Mouse (Mus musculus): ENCODE results near the gene Fshr. TPM values are rescaled to one million over a fixed set of nuclear protein-coding genes. Genes with fewer than 3 reads are reported as not detected.

Fshr gene
- polyA plus RNA-seq, 1 experiment: not detected

DNA sequence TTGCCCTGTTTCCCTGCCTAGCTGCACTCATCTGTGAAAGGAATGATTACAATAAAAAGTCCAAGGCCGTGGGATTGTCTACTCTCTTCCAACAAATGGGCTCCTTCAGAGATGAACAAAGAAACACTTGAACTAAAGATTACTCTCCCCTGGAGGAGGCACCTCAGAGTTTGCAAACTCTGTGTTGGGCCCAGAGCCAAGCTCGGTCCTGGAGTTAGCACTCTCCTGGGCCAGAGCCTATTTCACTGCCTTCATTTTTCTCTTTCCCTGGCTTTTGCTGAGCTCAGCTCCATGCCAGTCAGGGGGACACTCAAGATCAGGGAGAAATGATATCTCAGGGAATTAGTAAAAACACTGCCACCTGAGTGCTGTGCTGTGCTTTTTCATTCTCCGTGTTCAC lies 234.4 kb downstream of the Fshr start:
- no peak overlapping the region for H3K9ac ChIP-seq (ENCODE audit: low read depth, poor library complexity, severe bottlenecking)
- TF ChIP-seq CTCF (IDR thresholded peaks at IDR 0.05; ENCODE audit: low read depth, low read length) (no peak), POLR2A (IDR thresholded peaks at IDR 0.05; ENCODE audit: insufficient read depth, low read length) (no peak), EP300 (IDR thresholded peaks at IDR 0.05; ENCODE audit: insufficient read depth, low read depth, low read length) (no peak)
- H3K27me3 ChIP-seq (ENCODE audit: control insufficient read depth, insufficient read depth, low read length, poor library complexity, severe bottlenecking): no peaks in the 10 kb centered on the region
- H3K4me1 ChIP-seq (ENCODE audit: control insufficient read depth, insufficient read depth, low read length): no peaks in the 10 kb centered on the region
- no peaks in the 10 kb centered on the region for H3K36me3 ChIP-seq (ENCODE audit: control insufficient read depth, insufficient read depth, low read length, poor library complexity, severe bottlenecking)
- H3K9me3 ChIP-seq (replicated peaks; ENCODE audit: control insufficient read depth, insufficient read depth, low read length, poor library complexity, severe bottlenecking): no peaks in the 10 kb centered on the region
- no peak overlapping the region for H3K4me3 ChIP-seq (ENCODE audit: low read depth, low read length)
- no peak overlapping the region for H3K27ac ChIP-seq (ENCODE audit: insufficient read depth, low read length)

DNA sequence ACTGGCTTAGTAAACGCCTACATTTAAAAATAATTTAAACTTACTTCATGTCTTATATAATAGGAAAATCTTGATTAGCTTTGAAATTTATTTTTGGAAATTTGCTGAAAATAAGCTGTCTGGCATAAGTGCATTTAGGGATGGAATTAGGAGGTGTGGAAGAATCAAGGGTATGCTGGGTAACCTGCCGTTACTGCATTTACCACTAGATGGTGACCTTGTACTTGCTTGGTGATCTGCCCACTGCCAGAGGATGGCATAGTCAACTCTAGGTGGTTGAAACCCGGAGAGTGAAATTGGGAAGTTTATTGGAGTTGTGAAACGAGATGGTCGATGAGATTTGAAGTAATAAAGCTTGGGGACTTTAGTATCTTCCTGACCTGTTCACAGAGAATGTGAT lies 246.5 kb downstream of the Fshr start:
- Histone ChIP-seq H3K36me3 (ENCODE audit: control insufficient read depth, insufficient read depth, low read length, poor library complexity, severe bottlenecking) (no peaks in the 10 kb centered on the region), H3K4me3 (ENCODE audit: low read depth, low read length) (no peak overlapping the region), H3K27ac (ENCODE audit: insufficient read depth, low read length) (no peak overlapping the region), H3K9ac (ENCODE audit: low read depth, poor library complexity, severe bottlenecking) (no peak overlapping the region), H3K27me3 (ENCODE audit: control insufficient read depth, insufficient read depth, low read length, poor library complexity, severe bottlenecking) (no peaks in the 10 kb centered on the region), H3K4me1 (ENCODE audit: control insufficient read depth, insufficient read depth, low read length) (no peaks in the 10 kb centered on the region), H3K9me3 (replicated peaks; ENCODE audit: control insufficient read depth, insufficient read depth, low read length, poor library complexity, severe bottlenecking) (no peaks in the 10 kb centered on the region)
- TF ChIP-seq EP300 (IDR thresholded peaks at IDR 0.05; ENCODE audit: insufficient read depth, low read depth, low read length) (no peak), POLR2A (IDR thresholded peaks at IDR 0.05; ENCODE audit: insufficient read depth, low read length) (no peak), CTCF (IDR thresholded peaks at IDR 0.05; ENCODE audit: low read depth, low read length) (no peak)

DNA sequence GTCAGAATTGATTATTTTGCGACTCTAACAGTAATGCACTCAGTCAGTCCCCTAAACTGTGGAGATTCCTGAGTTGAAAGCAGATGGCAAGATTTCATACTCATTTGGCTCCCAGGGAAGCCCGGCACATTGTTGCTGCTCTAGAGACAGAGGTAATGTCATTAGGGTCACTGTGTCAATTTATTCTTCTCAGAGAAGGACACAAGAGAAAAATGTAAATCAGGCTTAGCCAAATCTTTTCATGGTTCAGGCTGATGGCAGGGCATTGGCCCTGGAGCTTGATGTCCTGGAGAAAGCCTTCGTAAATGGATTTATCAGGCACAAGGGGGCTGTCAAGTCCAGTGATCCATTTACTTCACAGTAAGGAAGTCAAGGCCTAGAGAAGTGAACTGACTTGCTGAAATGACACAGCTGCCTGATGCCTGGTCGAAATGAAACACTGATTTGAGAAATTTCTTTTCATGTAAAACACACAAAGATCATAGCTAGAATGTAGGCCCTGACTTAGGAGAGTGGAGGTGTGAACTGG lies 262.3 kb downstream of the Fshr start:
- H3K27me3 ChIP-seq (ENCODE audit: control insufficient read depth, insufficient read depth, low read length, poor library complexity, severe bottlenecking): no peaks in the 10 kb centered on the region
- H3K9ac ChIP-seq (ENCODE audit: low read depth, poor library complexity, severe bottlenecking): no peak overlapping the region
- no peak overlapping the region for H3K27ac ChIP-seq (ENCODE audit: insufficient read depth, low read length)
- H3K9me3 ChIP-seq (replicated peaks; ENCODE audit: control insufficient read depth, insufficient read depth, low read length, poor library complexity, severe bottlenecking): no peaks in the 10 kb centered on the region
- H3K4me1 ChIP-seq (ENCODE audit: control insufficient read depth, insufficient read depth, low read length): no peaks in the 10 kb centered on the region
- no peak overlapping the region for H3K4me3 ChIP-seq (ENCODE audit: low read depth, low read length)
- no peaks in the 10 kb centered on the region for H3K36me3 ChIP-seq (ENCODE audit: control insufficient read depth, insufficient read depth, low read length, poor library complexity, severe bottlenecking)
- TF ChIP-seq EP300 (IDR thresholded peaks at IDR 0.05; ENCODE audit: insufficient read depth, low read depth, low read length) (no peak), POLR2A (IDR thresholded peaks at IDR 0.05; ENCODE audit: insufficient read depth, low read length) (no peak), CTCF (IDR thresholded peaks at IDR 0.05; ENCODE audit: low read depth, low read length) (no peak)

DNA sequence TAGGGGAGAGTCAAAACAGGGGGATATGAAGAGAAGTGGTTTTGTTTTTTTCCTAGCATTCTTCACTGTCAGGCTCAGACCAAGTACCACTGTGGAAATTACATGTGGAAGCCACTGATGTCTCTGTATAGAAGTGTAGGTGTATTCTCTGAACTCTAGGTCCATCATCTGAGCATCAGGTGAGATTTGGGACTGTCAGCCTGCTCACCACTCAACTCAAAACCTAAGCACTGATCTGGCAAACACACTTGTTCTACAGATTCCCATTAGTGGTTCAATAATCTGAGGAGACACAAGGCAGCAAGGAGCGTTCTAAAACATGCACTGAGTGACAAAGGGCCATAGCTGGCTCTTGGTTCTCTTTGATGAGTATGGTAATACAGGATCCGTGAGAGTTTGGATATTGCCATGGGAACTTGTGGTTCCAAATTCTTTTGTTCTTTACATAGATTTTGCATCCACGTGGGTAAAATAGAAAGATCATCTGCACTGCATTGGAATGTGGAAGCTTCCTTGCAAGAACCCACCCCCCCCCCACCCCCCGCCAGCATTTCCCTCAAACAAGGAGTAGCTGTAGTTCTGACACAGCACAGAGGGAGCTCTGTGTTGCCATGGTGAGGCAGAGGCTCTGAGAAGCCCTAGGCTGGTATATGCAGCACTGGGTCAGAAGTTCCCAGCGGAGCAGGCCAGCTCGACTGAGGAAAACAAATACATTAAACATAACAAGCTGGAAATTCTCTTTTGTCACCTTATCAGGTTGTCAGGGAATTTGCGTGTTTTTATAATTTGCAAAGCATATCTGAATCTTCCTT lies 262.9 kb downstream of the Fshr start:
- TF ChIP-seq POLR2A (IDR thresholded peaks at IDR 0.05; ENCODE audit: insufficient read depth, low read length) (no peak), CTCF (IDR thresholded peaks at IDR 0.05; ENCODE audit: low read depth, low read length) (no peak), EP300 (IDR thresholded peaks at IDR 0.05; ENCODE audit: insufficient read depth, low read depth, low read length) (no peak)
- Histone ChIP-seq H3K9ac (ENCODE audit: low read depth, poor library complexity, severe bottlenecking) (no peak overlapping the region), H3K27me3 (ENCODE audit: control insufficient read depth, insufficient read depth, low read length, poor library complexity, severe bottlenecking) (no peaks in the 10 kb centered on the region), H3K27ac (ENCODE audit: insufficient read depth, low read length) (no peak overlapping the region), H3K4me3 (ENCODE audit: low read depth, low read length) (no peak overlapping the region), H3K9me3 (replicated peaks; ENCODE audit: control insufficient read depth, insufficient read depth, low read length, poor library complexity, severe bottlenecking) (no peaks in the 10 kb centered on the region), H3K4me1 (ENCODE audit: control insufficient read depth, insufficient read depth, low read length) (no peaks in the 10 kb centered on the region), H3K36me3 (ENCODE audit: control insufficient read depth, insufficient read depth, low read length, poor library complexity, severe bottlenecking) (no peaks in the 10 kb centered on the region)

DNA sequence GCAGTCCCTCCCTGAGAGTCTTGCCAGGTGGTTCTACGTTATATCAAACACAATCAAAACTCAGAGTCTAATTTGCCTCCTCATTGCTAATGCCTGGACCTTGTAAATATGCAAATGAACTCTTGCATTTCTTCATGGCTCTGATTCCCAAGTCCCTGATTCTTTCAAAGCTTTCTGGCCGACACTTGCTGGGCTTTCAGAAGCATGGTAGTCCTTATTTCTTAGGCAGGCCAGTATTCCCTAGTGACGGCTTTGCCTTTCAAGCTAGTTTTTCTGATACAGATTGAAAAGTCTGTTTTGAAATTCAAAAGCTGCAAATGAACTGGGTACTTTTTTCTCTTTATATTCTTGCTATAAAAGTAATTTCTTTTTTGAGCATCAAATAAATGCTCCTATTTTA lies 263.5 kb downstream of the Fshr start:
- no peaks in the 10 kb centered on the region for H3K27me3 ChIP-seq (ENCODE audit: control insufficient read depth, insufficient read depth, low read length, poor library complexity, severe bottlenecking)
- no peak overlapping the region for H3K4me3 ChIP-seq (ENCODE audit: low read depth, low read length)
- H3K36me3 ChIP-seq (ENCODE audit: control insufficient read depth, insufficient read depth, low read length, poor library complexity, severe bottlenecking): no peaks in the 10 kb centered on the region
- H3K9ac ChIP-seq (ENCODE audit: low read depth, poor library complexity, severe bottlenecking): no peak overlapping the region
- no peaks in the 10 kb centered on the region for H3K4me1 ChIP-seq (ENCODE audit: control insufficient read depth, insufficient read depth, low read length)
- no peak overlapping the region for H3K27ac ChIP-seq (ENCODE audit: insufficient read depth, low read length)
- TF ChIP-seq POLR2A (IDR thresholded peaks at IDR 0.05; ENCODE audit: insufficient read depth, low read length): no peak
- no peak for TF ChIP-seq EP300 (IDR thresholded peaks at IDR 0.05; ENCODE audit: insufficient read depth, low read depth, low read length)
- no peak for TF ChIP-seq CTCF (IDR thresholded peaks at IDR 0.05; ENCODE audit: low read depth, low read length)
- no peaks in the 10 kb centered on the region for H3K9me3 ChIP-seq (replicated peaks; ENCODE audit: control insufficient read depth, insufficient read depth, low read length, poor library complexity, severe bottlenecking)

Data from ES-Bruce4 (cell line).